Mouse (Mus musculus): ENCODE results near the gene Cpe. TPM values are rescaled to one million over a fixed set of nuclear protein-coding genes. Genes with fewer than 3 reads are reported as not detected.

The Cpe gene
- total and polyA plus RNA-seq, 3 experiments = not detected

GRCm38 (mm10) chr8:64647148-64647547 lies 45.7 kb downstream of the Cpe start:
- H3K9me3 ChIP-seq (replicated peaks; ENCODE audit: insufficient read depth, low read length) = no peaks in the 10 kb centered on the region
- no peaks in the 10 kb centered on the region for H3K27me3 ChIP-seq (ENCODE audit: control insufficient read depth in 1 of 2, insufficient read depth in 2 of 2, low read length in 2 of 2)
- no peaks in the 10 kb centered on the region for H3K36me3 ChIP-seq (ENCODE audit: control insufficient read depth in 1 of 2, insufficient read depth in 2 of 2, low read length in 2 of 2)
- no peaks in the 10 kb centered on the region for H3K4me1 ChIP-seq (ENCODE audit: control insufficient read depth in 1 of 2, insufficient read depth in 2 of 2, low read length in 2 of 2)
- no peak for DNase-seq (ENCODE audit: low read depth, low spot score)
- no peak for TF ChIP-seq MYB (IDR thresholded peaks at IDR 0.05; ENCODE audit: low read depth, low read length)
- no peak for TF ChIP-seq USF2 (IDR thresholded peaks at IDR 0.05; ENCODE audit: borderline replicate concordance in 1 of 2, insufficient read depth in 1 of 2, low read depth in 1 of 2, low read length in 2 of 2)
- TF ChIP-seq TAL1 (IDR thresholded peaks at IDR 0.05; ENCODE audit: low read length) = no peak
- no peak for TF ChIP-seq RAD21 (IDR thresholded peaks at IDR 0.05; ENCODE audit: low read depth, low read length)
- no peak for TF ChIP-seq GATA1 (IDR thresholded peaks at IDR 0.05; ENCODE audit: low read depth, low read length)
- no peak for TF ChIP-seq ELF1 (IDR thresholded peaks at IDR 0.05; ENCODE audit: low read depth, low read length)
- no peak for TF ChIP-seq POLR2AphosphoS2 (IDR thresholded peaks at IDR 0.05; ENCODE audit: low read length)
- no peak for TF ChIP-seq CHD1 (IDR thresholded peaks at IDR 0.05; ENCODE audit: low read depth, low read length)
- TF ChIP-seq JUND (IDR thresholded peaks at IDR 0.05; ENCODE audit: low read depth, low read length) = no peak
- TF ChIP-seq CTCF (IDR thresholded peaks at IDR 0.05 in 2 of 3, conservative IDR thresholded peaks at IDR 0.05 in 1 of 3; ENCODE audit: control insufficient read depth in 1 of 3, insufficient read depth in 1 of 3, low read depth in 2 of 3, low read length in 3 of 3, poor library complexity in 1 of 3, severe bottlenecking in 1 of 3) = no peak
- no peak overlapping the region for H3K9ac ChIP-seq (ENCODE audit: control insufficient read depth, low read depth, low read length, poor library complexity, severe bottlenecking)
- H3K27ac ChIP-seq (ENCODE audit: control insufficient read depth, low read depth, low read length) = no peak overlapping the region
- no peak overlapping the region for H3K4me3 ChIP-seq (ENCODE audit: control insufficient read depth in 1 of 2, insufficient read depth in 1 of 2, low read depth in 2 of 2, low read length in 2 of 2)
- no peaks in the 10 kb centered on the region for H3K79me2 ChIP-seq (ENCODE audit: control insufficient read depth, insufficient read depth, low read length, poor library complexity)

- H3K9ac ChIP-seq (ENCODE audit: control insufficient read depth, low read depth, low read length, poor library complexity, severe bottlenecking) = no peak overlapping the region
- TF ChIP-seq SMC3 (IDR thresholded peaks at IDR 0.05; ENCODE audit: low read depth, low read length) (no peak), ZMIZ1 (IDR thresholded peaks at IDR 0.05; ENCODE audit: low read depth, low read length) (no peak), RAD21 (IDR thresholded peaks at IDR 0.05; ENCODE audit: low read depth, low read length) (no peak), ZNF384 (IDR thresholded peaks at IDR 0.05; ENCODE audit: low read depth, low read length) (no peak), E2F4 (IDR thresholded peaks at IDR 0.05; ENCODE audit: borderline replicate concordance, low read depth, low read length) (no peak), TBP (IDR thresholded peaks at IDR 0.05; ENCODE audit: low read depth, low read length) (no peak), MAFK (IDR thresholded peaks at IDR 0.05; ENCODE audit: borderline replicate concordance, low read depth, low read length) (no peak), ZC3H11A (IDR thresholded peaks at IDR 0.05; ENCODE audit: low read depth, low read length) (no peak), KAT2A (conservative IDR thresholded peaks at IDR 0.05; ENCODE audit: low read depth, low read length) (no peak), GABPA (IDR thresholded peaks at IDR 0.05; ENCODE audit: low read depth, low read length) (no peak), CHD2 (IDR thresholded peaks at IDR 0.05; ENCODE audit: low read length) (no peak), ETS1 (IDR thresholded peaks at IDR 0.05; ENCODE audit: low read depth, low read length) (no peak), POLR2AphosphoS5 (IDR thresholded peaks at IDR 0.05; ENCODE audit: borderline replicate concordance, low read depth, low read length) (no peak), EP300 (IDR thresholded peaks at IDR 0.05; ENCODE audit: low read depth in 1 of 2, low read length in 2 of 2) (no peak), MYB (IDR thresholded peaks at IDR 0.05; ENCODE audit: low read depth, low read length) (no peak), HCFC1 (IDR thresholded peaks at IDR 0.05; ENCODE audit: low read depth, low read length) (no peak), CHD1 (IDR thresholded peaks at IDR 0.05; ENCODE audit: low read depth, low read length) (no peak), POLR2A (IDR thresholded peaks at IDR 0.05; ENCODE audit: control insufficient read depth in 1 of 2, insufficient read depth in 1 of 2, low read depth in 1 of 2, low read length in 2 of 2, poor library complexity in 1 of 2) (no peak), ELF1 (IDR thresholded peaks at IDR 0.05; ENCODE audit: low read depth, low read length) (no peak)
- DNase-seq (ENCODE audit: low read depth, low spot score) = no peak
- H3K4me3 ChIP-seq (ENCODE audit: control insufficient read depth in 1 of 2, insufficient read depth in 1 of 2, low read depth in 2 of 2, low read length in 2 of 2) = no peak overlapping the region
- no peaks in the 10 kb centered on the region for H3K36me3 ChIP-seq (ENCODE audit: control insufficient read depth in 1 of 2, insufficient read depth in 2 of 2, low read length in 2 of 2)
- no peak overlapping the region for H3K27ac ChIP-seq (ENCODE audit: control insufficient read depth, low read depth, low read length)
- H3K9me3 ChIP-seq (replicated peaks; ENCODE audit: insufficient read depth, low read length) = no peaks in the 10 kb centered on the region
- H3K27me3 ChIP-seq (ENCODE audit: control insufficient read depth in 1 of 2, insufficient read depth in 2 of 2, low read length in 2 of 2) = no peaks in the 10 kb centered on the region
- no peaks in the 10 kb centered on the region for H3K79me2 ChIP-seq (ENCODE audit: control insufficient read depth, insufficient read depth, low read length, poor library complexity)
- H3K4me1 ChIP-seq (ENCODE audit: control insufficient read depth in 1 of 2, insufficient read depth in 2 of 2, low read length in 2 of 2) = no peaks in the 10 kb centered on the region
These were observed 46.4 kb downstream of the Cpe start for GRCm38 (mm10) chr8:64646421-64646820.

All from MEL (cell line).